Mouse (Mus musculus): ENCODE results near the gene Rab37. TPM values are rescaled to one million over a fixed set of nuclear protein-coding genes. Genes with fewer than 3 reads are reported as not detected.

Rab37 gene
- total and polyA plus RNA-seq, 3 experiments: 0.36 to 0.58 (median 0.55) TPM

- DNase-seq: no peak
Measured at GRCm38 (mm10) chr11:115131768-115132381, 40.6 kb downstream of the Rab37 start.

- DNase-seq: no peak
Measured at GRCm38 (mm10) chr11:115133800-115134199, 42.6 kb downstream of the Rab37 start, which contains the start of gene Cd300lf. TSS of gene Cd300lf (minus strand) at chr11:115133992.

GRCm38 (mm10) chr11:115138597-115139262, 47.5 kb downstream of the Rab37 start:
- DNase-seq: no peak

- DNase-seq: no peak
Measured at GRCm38 (mm10) chr11:115141970-115142369, 50.7 kb downstream of the Rab37 start.

- no peak for DNase-seq
Measured at GRCm38 (mm10) chr11:115147813-115148212, 56.6 kb downstream of the Rab37 start.

DNA sequence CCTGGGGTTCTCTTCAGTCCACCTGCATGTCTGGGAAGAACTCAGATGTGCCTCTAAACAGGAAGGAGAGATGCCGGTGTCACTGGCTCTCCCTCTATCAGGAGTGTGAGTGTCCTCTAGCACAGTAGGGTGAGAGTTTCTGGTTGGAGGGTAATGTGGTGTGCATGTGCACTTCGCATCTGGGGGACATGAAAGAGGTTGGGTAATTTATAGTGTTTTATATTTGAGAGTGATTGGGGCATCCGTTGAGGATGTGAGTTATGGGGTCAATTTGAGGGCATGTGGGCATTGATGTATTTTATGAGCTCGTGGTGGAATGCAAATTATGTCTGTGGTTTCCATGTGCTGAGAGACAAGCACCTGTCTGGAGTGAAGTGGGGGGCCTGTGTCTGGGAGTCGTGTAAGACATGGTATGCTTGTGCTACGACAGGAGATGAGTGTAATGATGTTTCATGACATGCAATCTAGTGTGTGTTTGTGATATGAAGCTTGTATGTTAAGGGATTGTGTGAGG, 59.6 kb downstream of the Rab37 start:
- no peak for DNase-seq

GRCm38 (mm10) chr11:115151755-115152429, 60.7 kb downstream of the Rab37 start:
- DNase-seq: peak; percentile 63

GRCm38 (mm10) chr11:115153088-115153487, 61.9 kb downstream of the Rab37 start:
- DNase-seq: no peak

GRCm38 (mm10) chr11:115153699-115154292, 62.6 kb downstream of the Rab37 start:
- DNase-seq: peak; percentile 80

DNA sequence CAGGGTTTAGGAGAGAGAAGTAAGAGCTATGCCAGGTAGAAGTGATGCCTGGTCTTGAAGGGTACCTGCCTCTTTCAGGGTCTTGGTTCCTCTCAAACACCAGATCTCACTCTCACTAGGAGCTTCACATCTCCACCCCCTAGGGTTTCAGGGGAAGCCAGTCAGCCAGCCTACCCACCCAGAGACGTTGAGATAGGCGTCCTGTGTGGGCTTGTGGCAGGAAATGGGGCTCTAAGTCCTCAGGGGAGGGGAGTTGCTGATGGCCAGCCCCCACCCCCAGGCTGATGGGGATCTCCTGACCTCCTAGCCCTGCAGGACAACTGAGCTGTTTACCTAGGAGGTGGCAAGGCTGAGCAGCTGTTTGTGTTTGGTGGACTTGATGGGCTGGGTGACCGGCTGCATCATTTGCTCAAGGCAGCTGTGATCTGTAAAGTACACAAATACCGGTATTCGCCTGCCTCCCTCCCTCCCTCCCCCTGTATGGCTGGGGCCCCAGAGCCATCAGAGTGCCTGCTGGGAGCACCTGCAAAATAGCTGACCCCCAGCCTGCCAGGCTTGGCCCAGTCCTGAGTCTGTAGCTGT, 63.9 kb downstream of the Rab37 start:
- no peak for DNase-seq

GRCm38 (mm10) chr11:115157933-115158719, 66.9 kb downstream of the Rab37 start:
- DNase-seq: no peak

GRCm38 (mm10) chr11:115160016-115160797, 69.0 kb downstream of the Rab37 start:
- DNase-seq: peak; percentile 88

DNA sequence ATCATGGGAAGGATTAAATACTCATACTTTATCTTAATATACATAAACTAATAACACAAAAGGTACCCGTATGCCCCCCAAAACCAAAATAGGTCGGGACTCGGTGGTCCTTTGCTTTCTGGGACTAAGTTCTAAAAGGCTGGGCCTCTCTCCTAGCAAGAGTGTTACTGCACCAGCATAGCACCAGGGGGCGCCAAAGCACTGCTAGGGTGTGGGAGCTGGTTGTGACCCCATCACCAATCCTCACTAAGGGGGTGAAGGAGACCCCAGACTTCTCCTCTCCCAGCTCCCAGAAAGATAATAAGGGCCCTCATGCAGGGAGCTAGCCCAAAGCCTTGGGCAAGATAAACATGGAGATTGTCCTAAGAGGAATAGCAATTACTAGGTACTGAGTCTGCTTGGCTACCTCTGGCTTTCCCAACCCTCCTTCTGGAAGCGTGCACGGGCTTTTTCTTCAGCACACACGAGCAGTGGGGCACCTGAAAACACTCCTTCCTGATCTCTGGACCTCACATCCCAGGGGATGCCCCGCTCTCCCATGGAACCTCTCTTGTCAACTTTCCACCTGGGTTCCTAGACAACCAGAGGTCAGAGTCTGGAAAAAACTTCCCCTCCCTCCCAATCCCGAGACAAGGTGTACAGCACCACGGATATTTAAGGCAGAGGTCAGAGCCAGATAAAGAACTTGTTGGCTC, 69.8 kb downstream of the Rab37 start:
- peak; percentile 70 for DNase-seq

DNA sequence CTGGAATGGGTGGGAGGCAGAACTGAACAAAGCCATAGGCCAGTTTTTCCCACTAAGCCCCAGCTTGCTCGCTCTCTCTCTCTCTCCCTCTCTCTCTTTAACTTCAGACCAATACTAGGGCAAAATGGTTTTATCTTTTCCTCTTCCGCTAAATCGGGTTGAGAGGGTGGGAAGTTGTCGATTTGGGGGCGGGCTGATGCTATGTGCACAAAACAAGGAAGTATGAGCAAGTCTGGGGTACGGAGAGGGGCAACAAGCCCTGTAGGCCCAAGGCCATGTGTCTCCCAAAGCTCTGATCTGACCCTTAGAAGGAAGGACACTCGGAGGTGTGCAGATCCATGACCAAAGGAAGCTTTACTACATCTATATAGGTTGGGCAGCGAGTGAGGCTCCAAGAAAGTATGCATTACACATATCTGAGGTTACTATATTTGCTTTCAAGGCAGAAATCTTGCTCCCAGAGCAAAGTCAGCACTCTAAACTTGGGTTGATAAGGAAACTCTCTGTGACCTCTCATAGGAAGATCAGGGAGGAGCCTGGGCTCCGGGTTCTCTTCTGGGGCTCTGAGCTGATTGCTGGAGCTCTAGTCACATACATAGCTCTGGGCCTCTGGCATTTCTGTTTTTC, 70.5 kb downstream of the Rab37 start:
- DNase-seq: no peak

DNA sequence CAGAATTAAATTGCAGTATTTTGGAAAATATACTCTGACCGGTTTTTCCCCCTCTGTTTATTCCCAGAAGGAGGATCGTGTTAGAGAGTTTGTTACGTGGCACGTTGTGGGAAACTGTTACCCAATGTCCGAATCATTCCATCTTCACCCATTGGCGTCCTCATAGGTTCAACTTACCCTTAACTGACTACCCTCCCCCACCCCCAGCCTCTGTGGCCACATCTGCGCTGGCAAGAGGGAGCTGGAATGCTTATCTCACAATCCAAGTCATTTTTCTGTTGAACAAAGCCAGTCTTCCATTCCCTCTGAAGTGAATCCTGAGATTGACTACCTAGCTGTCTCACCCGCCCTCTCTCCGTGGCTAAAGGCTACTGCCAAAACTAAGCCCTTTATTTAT, 71.0 kb downstream of the Rab37 start:
- no peak for DNase-seq

DNA sequence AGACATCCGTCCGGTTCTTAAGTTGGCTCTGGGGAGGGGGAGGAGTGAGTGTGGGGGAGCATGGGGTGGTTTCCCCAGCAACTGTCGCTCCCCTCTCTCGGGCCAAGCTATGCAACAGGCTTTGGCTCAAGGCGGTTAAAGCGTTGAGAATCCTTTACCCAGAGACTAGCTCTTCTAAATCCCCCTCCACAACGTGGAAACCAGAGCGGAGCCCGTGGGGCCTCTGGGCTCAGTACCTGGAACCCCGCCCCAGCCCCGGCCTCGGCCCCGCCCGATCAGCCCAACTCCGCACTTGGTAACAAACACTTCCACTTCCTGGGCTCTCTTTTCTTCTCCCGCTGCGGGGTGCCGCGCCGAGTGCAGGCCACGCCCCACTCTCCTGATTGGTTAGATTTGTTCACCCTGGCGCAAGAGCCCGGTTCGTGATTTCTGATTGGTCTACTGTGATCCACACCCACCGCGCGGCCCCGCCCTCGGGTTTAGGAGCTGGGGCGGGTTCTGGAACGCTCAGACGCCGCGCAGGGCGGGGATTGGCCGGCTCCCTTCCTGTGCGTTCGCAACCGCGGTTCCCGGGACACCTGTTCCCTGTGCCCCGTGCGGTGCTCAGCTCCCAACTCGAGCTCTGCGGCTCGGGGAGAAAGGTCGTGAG, 71.7 kb downstream of the Rab37 start, which contains the start of gene Slc9a3r1:
Slc9a3r1 (plus strand) TSS at position 510 of the 649 bp plus-strand sequence.
- DNase-seq: peak; percentile 99

DNA sequence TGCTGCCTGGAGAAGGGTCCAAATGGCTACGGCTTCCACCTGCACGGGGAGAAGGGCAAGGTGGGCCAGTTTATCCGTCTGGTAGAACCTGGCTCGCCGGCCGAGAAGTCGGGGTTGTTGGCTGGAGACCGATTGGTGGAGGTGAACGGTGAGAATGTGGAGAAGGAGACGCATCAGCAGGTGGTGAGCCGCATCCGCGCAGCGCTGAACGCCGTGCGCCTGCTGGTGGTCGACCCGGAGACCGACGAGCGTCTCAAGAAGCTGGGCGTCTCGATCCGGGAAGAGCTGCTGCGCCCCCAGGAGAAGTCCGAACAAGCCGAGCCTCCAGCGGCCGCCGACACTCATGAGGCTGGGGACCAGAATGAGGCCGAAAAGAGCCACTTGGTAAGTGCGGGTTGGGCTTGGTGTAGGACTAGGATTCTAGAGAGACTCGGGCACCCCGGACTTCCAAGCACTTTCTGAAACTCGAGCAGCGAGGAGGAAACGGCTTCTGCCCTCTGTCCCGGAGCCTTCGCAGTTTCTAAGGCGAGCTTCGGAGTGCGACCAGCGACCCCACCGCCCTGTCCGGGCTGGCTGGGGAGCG, 72.4 kb downstream of the Rab37 start:
- peak; percentile 61 for DNase-seq

DNA sequence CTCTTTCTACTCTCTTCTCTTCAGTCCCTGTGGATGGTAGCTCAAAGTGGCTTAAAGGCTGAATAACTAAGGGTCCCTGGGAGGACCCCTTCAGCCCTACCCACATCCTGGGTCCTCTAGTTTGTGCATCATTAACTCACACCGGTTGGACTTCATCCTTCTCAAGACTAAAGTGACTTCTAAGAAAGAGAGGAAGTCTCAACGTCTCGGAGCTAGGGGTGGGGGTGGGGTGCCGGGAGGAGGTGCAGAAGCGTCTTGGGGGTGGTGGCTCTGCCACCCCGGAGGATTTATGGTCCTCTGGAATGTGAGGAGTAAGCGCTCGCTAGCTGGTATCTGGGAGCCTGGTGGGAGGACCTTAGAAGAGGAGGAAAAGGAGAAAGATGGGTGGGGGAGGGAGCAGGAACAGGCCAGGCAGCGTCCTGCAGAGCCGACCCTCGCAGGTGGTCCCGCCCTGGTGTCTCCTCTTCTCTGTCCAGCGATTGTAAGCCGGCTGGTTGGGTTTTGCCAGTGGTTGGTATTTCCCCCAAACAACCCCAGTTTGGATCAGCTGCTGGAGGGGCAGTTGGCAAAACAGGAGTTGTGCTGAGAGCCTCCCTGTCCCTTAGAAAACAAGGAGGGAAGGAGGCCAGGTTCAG, 73.2 kb downstream of the Rab37 start:
- no peak for DNase-seq
